Mouse (Mus musculus) liver, embryonic 14.5 days (tissue): ENCODE data around the gene Gse1. TPM values are rescaled to one million over a fixed set of nuclear protein-coding genes. Genes with fewer than 3 reads are reported as not detected.

Experiments
- ATAC-seq: fragments of 200-750 bp; cut with Nextera tagmentation; 2 replicates; pipeline ENCODE4 v1.8.0; 2017; ENCODE audit warnings: moderate number of reproducible peaks, mild to moderate bottlenecking, moderate library complexity; ENCODE audit not compliant: insufficient read depth
- DNase-seq, 3 experiments: peaks; one replicate each; pipeline ENCODE4 v3.0.0-alpha.2; 2012 to 2013; ENCODE audit warnings: low read depth in 3 of 3, low spot score in 3 of 3
- H3K27ac ChIP-seq: fragments of 300-500 bp; sonication (generic); 2 replicates; pipeline ENCODE4 v1.5.1; 2014; ENCODE audit warnings: moderate library complexity, mild to moderate bottlenecking, control low read depth, inconsistent platforms
- H3K27me3 ChIP-seq: fragments of 300-500 bp; sonication (generic); 2 replicates; pipeline ENCODE4 v1.6.1; 2014; ENCODE audit warnings: mild to moderate bottlenecking, low read length, moderate library complexity; ENCODE audit not compliant: control insufficient read depth, insufficient read depth
- H3K36me3 ChIP-seq: fragments of 300-500 bp; sonication (generic); replicated peaks from 2 replicates; pipeline ENCODE4 v1.6.1; 2014; ENCODE audit warnings: low read depth; ENCODE audit not compliant: control insufficient read depth, insufficient read depth
- H3K4me1 ChIP-seq, 2 experiments: fragments of 200-500 bp in 1 of 2; fragments of 300-500 bp in 1 of 2; sonication (generic) in 1 of 2; replicated peaks; 2 replicates each; pipeline ENCODE4 v1.6.1; 2012 to 2014; ENCODE audit warnings: antibody characterized with exemption in 1 of 2, inconsistent platforms in 1 of 2, low read length in 1 of 2; ENCODE audit not compliant: control insufficient read depth in 2 of 2, insufficient read depth in 2 of 2
- H3K4me2 ChIP-seq: fragments of 300-500 bp; sonication (generic); 2 replicates; pipeline ENCODE4 v1.6.1; 2014; ENCODE audit warnings: low read depth, mild to moderate bottlenecking, control low read depth, moderate library complexity
- H3K4me3 ChIP-seq, 2 experiments: fragments of 200-500 bp in 1 of 2; fragments of 300-500 bp in 1 of 2; sonication (generic) in 1 of 2; 2 replicates each; pipeline ENCODE4 v1.5.1; 2012 to 2014; ENCODE audit warnings: low read depth in 2 of 2, low read length in 2 of 2, mild to moderate bottlenecking in 2 of 2, control low read depth in 1 of 2, inconsistent platforms in 1 of 2, moderate library complexity in 1 of 2; ENCODE audit not compliant: insufficient read depth in 1 of 2
- H3K9ac ChIP-seq: fragments of 300-500 bp; sonication (generic); replicated peaks from 2 replicates; pipeline ENCODE4 v1.6.1; 2014; ENCODE audit warnings: mild to moderate bottlenecking, control low read depth, moderate library complexity
- H3K9me3 ChIP-seq: fragments of 300-500 bp; sonication (generic); 2 replicates; pipeline ENCODE4 v1.6.1; 2016; ENCODE audit warnings: low read length, mixed read lengths; ENCODE audit not compliant: control insufficient read depth
- CTCF ChIP-seq: IDR thresholded peaks from 2 replicates; pipeline ENCODE4 v1.5.1; 2016; ENCODE audit warnings: antibody characterized with exemption, low read depth, control low read depth
- EP300 ChIP-seq: IDR thresholded peaks from 2 replicates; pipeline ENCODE4 v1.6.1; 2016; ENCODE audit warnings: antibody characterized with exemption, low read depth
- WGBS: fragments of 180-500 bp; shearing (Covaris S2); extraction: QIAGEN DNeasy Blood & Tissue Kit; methylation state at CpG from one replicate; pipeline ENCODE4 v1.1.7; 2014; ENCODE audit not compliant: insufficient replicate concordance; 5-methylcytosine and 5-hydroxymethylcytosine counted together
- polyA plus RNA-seq, 2 experiments: library from polyadenylated mRNA; depleted of rRNA in 1 of 2; stranded (reverse) in 1 of 2; unstranded in 1 of 2; fragments of >200 nt; fragmentation: Nextera tagmentation in 1 of 2; extraction: Ambion mirVana in 1 of 2; gene quantifications; 2 replicates each; pipeline versions ENCODE4 v1.2.1 to v1.2.3; 2012 to 2014

Gse1 gene
- polyA plus RNA-seq, 2 experiments: 11.4 to 14.9 TPM

DNA sequence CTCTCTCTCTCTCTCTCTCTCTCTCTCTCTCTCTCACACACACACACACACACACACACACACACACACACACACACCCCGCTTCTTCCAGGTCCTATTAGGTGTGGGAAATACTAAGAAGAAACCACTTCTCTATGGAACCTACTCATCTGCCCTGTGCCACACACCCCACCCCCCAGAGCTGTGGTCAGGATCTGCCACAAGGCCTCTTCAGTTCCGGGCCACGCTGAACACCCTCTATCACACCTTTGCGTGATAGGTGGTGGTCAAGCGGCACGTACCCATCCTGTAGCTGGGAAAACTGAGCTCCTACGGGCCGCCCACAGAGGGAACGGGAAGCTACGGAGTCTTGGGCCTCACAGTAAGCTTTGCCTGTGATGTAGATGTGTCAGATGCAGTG, 238.0 kb downstream of the Gse1 start:
- no peak for ATAC-seq
- no peak overlapping the region for H3K4me3 ChIP-seq
- H3K36me3 ChIP-seq: no peaks in the 10 kb centered on the region
- TF ChIP-seq CTCF (no peak), EP300 (no peak)
- no peak overlapping the region for H3K4me2 ChIP-seq
- peaks cover 11 to 12% of the 10 kb centered on the region in 2 experiments for H3K4me1 ChIP-seq
- H3K27ac ChIP-seq: no peak overlapping the region
- WGBS: 36% methylated on average over 10 of the region's 10 CpGs
- H3K27me3 ChIP-seq: peaks cover 3% of the 10 kb centered on the region
- no peaks in the 10 kb centered on the region for H3K9me3 ChIP-seq
- no peak for DNase-seq
- H3K9ac ChIP-seq: no peak overlapping the region

DNA sequence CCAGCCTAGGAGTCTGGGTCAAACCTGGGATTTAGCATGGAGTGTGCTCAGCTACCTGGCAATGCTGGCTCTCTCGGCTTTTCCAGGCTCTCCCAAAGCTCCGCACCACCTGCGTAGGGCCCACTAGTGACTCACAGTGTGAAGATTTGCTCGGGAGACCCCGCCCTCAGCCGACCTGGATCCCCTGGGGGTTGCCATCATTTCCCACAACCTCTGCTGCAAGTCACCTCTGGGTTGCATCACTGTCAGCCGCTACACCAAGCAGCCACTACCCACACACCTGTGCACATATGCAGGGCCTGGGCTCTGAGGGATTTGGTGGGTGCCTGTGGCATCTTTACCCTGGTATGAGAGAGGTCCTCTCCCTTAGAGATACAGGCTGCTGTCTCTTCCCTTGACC, 239.3 kb downstream of the Gse1 start:
- WGBS: 74% methylated on average over 7 of the region's 7 CpGs

DNA sequence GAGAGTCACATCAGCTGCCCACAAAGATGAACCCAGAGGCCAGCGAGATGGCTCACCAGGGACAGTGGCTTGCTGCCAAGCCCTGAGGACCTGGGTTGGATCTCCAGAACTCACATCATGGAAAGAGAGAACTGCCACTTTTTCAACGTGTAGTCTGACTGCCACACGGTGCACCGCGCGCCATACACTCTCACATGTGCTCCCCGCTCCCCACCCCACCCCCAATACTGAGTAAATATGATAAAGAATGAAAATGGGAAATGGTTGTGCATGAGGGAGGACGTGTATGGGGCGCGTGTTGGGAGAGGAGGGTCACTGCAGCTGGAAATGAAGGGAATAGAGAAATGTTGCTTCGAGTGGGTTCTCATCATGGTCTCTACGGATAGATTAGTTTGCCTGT, 241.9 kb downstream of the Gse1 start:
- no peak overlapping the region for H3K4me3 ChIP-seq
- ATAC-seq: no peak
- WGBS: 69% methylated on average over 12 of the region's 12 CpGs
- H3K36me3 ChIP-seq: no peaks in the 10 kb centered on the region
- peaks cover 24 to 26% of the 10 kb centered on the region in 2 experiments for H3K4me1 ChIP-seq
- no peak overlapping the region for H3K27ac ChIP-seq
- no peak overlapping the region for H3K4me2 ChIP-seq
- no peak overlapping the region for H3K9ac ChIP-seq
- no peak for DNase-seq
- no peak for TF ChIP-seq EP300
- no peak for TF ChIP-seq CTCF
- H3K9me3 ChIP-seq: no peaks in the 10 kb centered on the region
- peaks cover 3% of the 10 kb centered on the region for H3K27me3 ChIP-seq

More for the DNA sequence above, 239.3 kb downstream of the Gse1 start:
- no peak overlapping the region for H3K4me2 ChIP-seq
- no peaks in the 10 kb centered on the region for H3K36me3 ChIP-seq
- H3K27ac ChIP-seq: no peak overlapping the region
- H3K9me3 ChIP-seq: no peaks in the 10 kb centered on the region
- ATAC-seq (no peak), DNase-seq (no peak)
- no peak overlapping the region for H3K4me3 ChIP-seq
- TF ChIP-seq EP300 (no peak), CTCF (no peak)
- H3K4me1 ChIP-seq: peaks cover 8 to 13% of the 10 kb centered on the region in 2 experiments
- H3K27me3 ChIP-seq: peaks cover 3% of the 10 kb centered on the region
- H3K9ac ChIP-seq: no peak overlapping the region

DNA sequence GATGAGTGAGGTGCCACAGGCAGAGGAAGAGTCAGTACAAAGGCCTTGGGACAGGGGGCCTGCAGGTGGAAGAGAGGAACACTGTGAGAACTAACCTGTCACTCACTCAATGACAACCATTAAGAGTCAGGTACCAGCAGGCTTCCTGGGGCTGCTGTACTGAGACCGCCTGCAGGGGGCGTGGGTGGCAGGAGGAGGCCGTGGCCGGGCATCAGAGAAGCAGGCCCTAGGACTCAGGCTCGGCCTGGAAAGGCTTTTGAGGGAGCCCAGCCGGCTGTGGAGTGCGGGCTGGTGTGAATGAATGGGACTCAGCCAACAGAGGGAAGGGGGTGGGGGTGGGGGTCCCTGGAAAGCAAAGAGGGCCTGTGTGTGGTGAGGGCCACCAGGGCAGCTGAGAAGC, 242.9 kb downstream of the Gse1 start:
- Histone ChIP-seq H3K9ac (no peak overlapping the region; the same call in 1 of the 2 replicates), H3K4me1 (peaks cover 32 to 36% of the 10 kb centered on the region in 2 experiments), H3K9me3 (no peaks in the 10 kb centered on the region), H3K36me3 (no peaks in the 10 kb centered on the region), H3K27ac (no peak overlapping the region), H3K4me3 (no peak overlapping the region), H3K27me3 (peaks cover 3% of the 10 kb centered on the region), H3K4me2 (no peak overlapping the region)
- WGBS: 13% methylated on average over 7 of the region's 7 CpGs
- ATAC-seq (no peak), DNase-seq (no peak)
- TF ChIP-seq EP300: no peak
- TF ChIP-seq CTCF: peak; percentile 92

DNA sequence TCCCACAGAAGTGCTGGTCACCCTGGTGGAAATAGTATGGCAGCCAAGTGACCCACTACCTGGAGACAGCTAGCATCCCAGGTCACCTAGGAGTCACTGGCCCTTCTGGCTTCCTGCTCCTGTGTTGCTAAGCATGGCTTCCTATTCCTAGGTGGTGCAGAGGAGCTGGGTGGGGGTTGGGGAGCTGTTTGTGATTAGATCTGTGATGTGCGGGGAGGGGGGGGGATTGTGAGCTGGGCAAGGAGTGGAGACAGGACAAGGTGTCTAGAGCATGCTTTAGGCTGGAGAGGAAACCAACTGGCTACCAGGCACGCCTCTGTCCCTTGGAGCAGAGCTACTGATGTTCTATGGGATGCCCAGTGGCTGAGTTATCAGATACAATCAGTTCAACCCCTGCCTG, 243.5 kb downstream of the Gse1 start:
- Histone ChIP-seq H3K4me3 (no peak overlapping the region), H3K27me3 (no peaks in the 10 kb centered on the region; the same call in 1 of the 2 replicates), H3K27ac (no peak overlapping the region), H3K36me3 (no peaks in the 10 kb centered on the region), H3K9me3 (no peaks in the 10 kb centered on the region), H3K4me1 (peaks cover 38 to 41% of the 10 kb centered on the region in 2 experiments), H3K4me2 (no peak overlapping the region), H3K9ac (no peak overlapping the region)
- 56% methylated on average over 2 of the region's 2 CpGs for WGBS
- no peak for DNase-seq
- ATAC-seq: no peak
- TF ChIP-seq CTCF: no peak
- no peak for TF ChIP-seq EP300
